Mouse (Mus musculus): ENCODE results near the gene Tbc1d22b.

- peak in 1 of 3 experiments; percentile 66 for TF ChIP-seq MYOG (IDR thresholded peaks at IDR 0.05; ENCODE audit: control insufficient read depth in 1 of 3, insufficient read depth in 1 of 3, insufficient read length in 2 of 3, low read depth in 2 of 3)
- no peak for TF ChIP-seq POLR2A (IDR thresholded peaks at IDR 0.05; ENCODE audit: insufficient read length, low read depth)
- TF ChIP-seq USF1 (IDR thresholded peaks at IDR 0.05; ENCODE audit: low read depth) = no peak
- no peak for TF ChIP-seq TCF12 (IDR thresholded peaks at IDR 0.05; ENCODE audit: insufficient read depth, poor library complexity, severe bottlenecking)
- TF ChIP-seq MAX (IDR thresholded peaks at IDR 0.05; ENCODE audit: low read depth) = no peak
Observed at GRCm38 (mm10) chr17:29601391-29601790, 51.8 kb downstream of the Tbc1d22b start.
